Mouse (Mus musculus): ENCODE data around the gene Kcng3. TPM values are rescaled to one million over a fixed set of nuclear protein-coding genes. Genes with fewer than 3 reads are reported as not detected.

Gene Kcng3
- polyA plus RNA-seq, 1 experiment from 2014 or later = not detected

DNA sequence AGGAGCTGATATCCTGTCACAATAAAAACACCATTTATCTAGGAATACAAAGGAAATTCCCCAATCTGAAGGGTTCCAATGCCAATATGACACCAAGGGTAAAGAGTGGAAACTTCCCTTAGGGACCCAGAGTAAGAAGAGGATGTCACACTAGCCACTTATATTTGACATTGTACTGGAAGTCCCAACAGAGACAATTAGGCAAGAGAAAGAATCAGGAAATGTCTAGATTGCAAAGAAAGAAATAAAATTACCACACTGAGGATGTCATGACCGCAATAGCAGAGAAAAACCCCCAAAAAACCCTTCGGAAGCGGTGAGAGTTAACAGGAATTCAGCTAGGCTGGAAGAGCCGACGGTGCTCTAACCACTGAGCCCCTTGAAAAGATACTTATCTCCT lies 51.0 kb downstream of the Kcng3 start:
- H3K27me3 ChIP-seq (ENCODE audit: insufficient read depth, low read length) = no peaks in the 10 kb centered on the region
- no peak for ATAC-seq
- TF ChIP-seq EP300 (IDR thresholded peaks at IDR 0.05; ENCODE audit: low read depth) (no peak), CTCF (IDR thresholded peaks at IDR 0.05; ENCODE audit: low read depth) (no peak)
- H3K9ac ChIP-seq (replicated peaks) = no peak overlapping the region
- 73% methylated on average over 5 of the region's 5 CpGs for WGBS (ENCODE audit: insufficient replicate concordance)
- no peaks in the 10 kb centered on the region for H3K36me3 ChIP-seq (replicated peaks; ENCODE audit: insufficient read depth, low read length)
- no peak overlapping the region for H3K4me3 ChIP-seq (ENCODE audit: low read depth, low read length)
- no peaks in the 10 kb centered on the region for H3K4me1 ChIP-seq (ENCODE audit: insufficient read depth)
- no peak overlapping the region for H3K27ac ChIP-seq (ENCODE audit: low read depth)
- H3K4me2 ChIP-seq (ENCODE audit: low read depth, low read length) = no peak overlapping the region
- DNase-seq = no peak
- H3K9me3 ChIP-seq (ENCODE audit: low read length) = no peaks in the 10 kb centered on the region

DNA sequence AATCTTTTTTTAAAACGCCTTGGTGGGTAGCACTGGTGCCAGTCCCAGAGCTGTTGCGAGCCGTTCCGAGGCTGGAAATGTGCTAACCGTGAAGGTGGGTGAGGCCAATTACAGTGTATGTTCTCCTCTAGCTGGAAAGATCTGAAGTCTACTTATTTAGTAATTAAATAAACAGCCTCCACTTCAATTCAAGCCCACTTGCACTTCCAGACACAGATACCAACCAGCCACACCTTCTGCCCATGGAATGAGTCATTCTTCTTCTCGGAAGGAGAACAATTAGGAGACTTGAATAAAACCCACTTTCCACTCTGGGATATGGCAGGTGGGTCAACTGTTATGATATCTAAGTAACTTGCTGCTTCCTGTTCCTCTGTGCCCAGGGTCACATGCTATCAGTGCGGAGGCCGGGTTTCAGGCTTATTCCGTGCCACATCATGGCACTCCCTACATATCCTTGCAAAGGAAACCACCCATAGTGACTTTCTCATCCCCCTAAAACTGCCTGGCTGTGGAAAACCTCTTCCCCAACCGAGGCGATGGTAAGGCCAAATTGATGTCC lies 54.8 kb downstream of the Kcng3 start:
- DNase-seq (no peak), ATAC-seq (no peak)
- Histone ChIP-seq H3K9me3 (ENCODE audit: low read length) (no peaks in the 10 kb centered on the region), H3K27me3 (ENCODE audit: insufficient read depth, low read length) (no peaks in the 10 kb centered on the region), H3K36me3 (replicated peaks; ENCODE audit: insufficient read depth, low read length) (no peaks in the 10 kb centered on the region), H3K27ac (ENCODE audit: low read depth) (no peak overlapping the region), H3K9ac (replicated peaks) (no peak overlapping the region), H3K4me3 (ENCODE audit: low read depth, low read length) (no peak overlapping the region), H3K4me1 (ENCODE audit: insufficient read depth) (peaks cover 6% of the 10 kb centered on the region; the same call in 1 of the 2 replicates), H3K4me2 (ENCODE audit: low read depth, low read length) (no peak overlapping the region)
- WGBS (ENCODE audit: insufficient replicate concordance) = 70% methylated on average over 11 of the region's 11 CpGs
- TF ChIP-seq EP300 (IDR thresholded peaks at IDR 0.05; ENCODE audit: low read depth) (no peak), CTCF (IDR thresholded peaks at IDR 0.05; ENCODE audit: low read depth) (no peak)

DNA sequence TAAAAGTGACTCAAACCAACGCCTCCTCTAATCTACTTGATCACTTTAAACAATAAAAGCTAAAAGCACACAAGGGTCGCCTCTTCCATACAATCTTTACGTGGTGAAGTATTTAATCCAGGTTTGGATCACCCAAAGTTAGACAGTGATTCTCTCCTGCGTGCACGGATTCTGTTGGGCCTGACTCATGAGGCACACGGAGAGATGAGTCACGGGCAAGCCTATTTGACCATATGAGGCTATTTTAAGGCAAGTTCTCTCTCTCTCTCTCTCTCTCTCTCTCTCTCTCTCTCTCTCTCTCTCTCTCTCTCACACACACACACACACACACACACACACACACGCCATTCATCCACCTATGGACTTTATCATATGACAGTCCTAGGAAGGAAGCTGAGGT lies 57.1 kb downstream of the Kcng3 start:
- Histone ChIP-seq H3K36me3 (replicated peaks; ENCODE audit: insufficient read depth, low read length) (no peaks in the 10 kb centered on the region), H3K9me3 (ENCODE audit: low read length) (no peaks in the 10 kb centered on the region), H3K4me2 (ENCODE audit: low read depth, low read length) (no peak overlapping the region), H3K4me1 (ENCODE audit: insufficient read depth) (peaks cover 6% of the 10 kb centered on the region; the same call in 1 of the 2 replicates), H3K27me3 (ENCODE audit: insufficient read depth, low read length) (no peaks in the 10 kb centered on the region), H3K27ac (ENCODE audit: low read depth) (no peak overlapping the region), H3K9ac (replicated peaks) (no peak overlapping the region), H3K4me3 (ENCODE audit: low read depth, low read length) (no peak overlapping the region)
- ATAC-seq (no peak), DNase-seq (no peak)
- TF ChIP-seq CTCF (IDR thresholded peaks at IDR 0.05; ENCODE audit: low read depth) (no peak), EP300 (IDR thresholded peaks at IDR 0.05; ENCODE audit: low read depth) (no peak)
- WGBS (ENCODE audit: insufficient replicate concordance) = 85% methylated on average over 8 of the region's 8 CpGs

DNA sequence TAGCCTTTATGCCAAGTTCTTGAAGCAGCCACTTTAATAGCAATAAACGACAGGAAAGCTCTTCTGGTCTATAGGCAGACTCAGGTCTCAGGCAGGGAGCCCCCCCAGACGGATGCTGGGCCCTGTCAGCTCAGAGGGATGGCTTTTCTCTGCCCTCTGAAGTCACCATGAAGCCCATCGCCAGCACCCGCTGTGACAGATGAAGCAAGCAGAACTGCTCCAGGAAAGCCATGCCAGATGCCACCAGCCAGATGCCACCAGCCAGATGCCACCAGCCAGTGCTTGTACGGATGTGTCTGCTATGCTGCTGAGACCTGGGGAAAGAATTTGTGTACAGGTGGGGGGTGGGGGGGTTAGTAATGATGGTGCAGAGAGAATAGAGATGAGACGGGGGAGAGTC lies 58.6 kb downstream of the Kcng3 start:
- Histone ChIP-seq H3K36me3 (replicated peaks; ENCODE audit: insufficient read depth, low read length) (no peaks in the 10 kb centered on the region), H3K27me3 (ENCODE audit: insufficient read depth, low read length) (no peaks in the 10 kb centered on the region), H3K4me2 (ENCODE audit: low read depth, low read length) (no peak overlapping the region), H3K4me1 (ENCODE audit: insufficient read depth) (peaks cover 6% of the 10 kb centered on the region; the same call in 1 of the 2 replicates), H3K9me3 (ENCODE audit: low read length) (no peaks in the 10 kb centered on the region), H3K27ac (ENCODE audit: low read depth) (no peak overlapping the region), H3K9ac (replicated peaks) (no peak overlapping the region), H3K4me3 (ENCODE audit: low read depth, low read length) (no peak overlapping the region)
- no peak for ATAC-seq
- no peak for DNase-seq
- TF ChIP-seq EP300 (IDR thresholded peaks at IDR 0.05; ENCODE audit: low read depth) (no peak), CTCF (IDR thresholded peaks at IDR 0.05; ENCODE audit: low read depth) (no peak)
- WGBS (ENCODE audit: insufficient replicate concordance) = 78% methylated on average over 6 of the region's 6 CpGs

DNA sequence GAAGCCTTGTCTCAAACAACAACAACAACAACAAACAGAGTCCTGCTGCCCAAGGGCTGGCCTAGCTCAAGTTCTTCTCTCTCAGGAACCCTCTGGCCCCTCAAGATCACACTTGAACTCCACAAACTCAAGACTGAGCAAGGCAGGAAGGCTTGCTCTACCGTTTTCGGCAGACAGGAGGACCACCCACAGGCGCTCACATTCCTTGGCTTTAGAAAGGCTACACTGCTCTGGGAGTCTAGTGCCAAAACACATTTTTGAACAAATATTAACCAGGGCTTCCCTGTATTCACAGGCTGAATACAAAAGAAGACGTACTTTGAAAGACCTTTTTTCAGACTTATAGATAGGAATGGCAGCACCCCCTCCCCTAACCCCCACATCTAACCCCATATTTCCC lies 59.3 kb downstream of the Kcng3 start:
- peak; percentile 30; the same call in 1 of the 2 replicates for ATAC-seq
- no peak for DNase-seq
- Histone ChIP-seq H3K9me3 (ENCODE audit: low read length) (no peaks in the 10 kb centered on the region), H3K27ac (ENCODE audit: low read depth) (no peak overlapping the region), H3K4me1 (ENCODE audit: insufficient read depth) (peaks cover 6% of the 10 kb centered on the region; the same call in 1 of the 2 replicates), H3K4me3 (ENCODE audit: low read depth, low read length) (no peak overlapping the region), H3K4me2 (ENCODE audit: low read depth, low read length) (peak overlapping the region; percentile 34), H3K27me3 (ENCODE audit: insufficient read depth, low read length) (no peaks in the 10 kb centered on the region), H3K9ac (replicated peaks) (no peak overlapping the region; the same call in 1 of the 2 replicates), H3K36me3 (replicated peaks; ENCODE audit: insufficient read depth, low read length) (no peaks in the 10 kb centered on the region)
- TF ChIP-seq EP300 (IDR thresholded peaks at IDR 0.05; ENCODE audit: low read depth) = no peak
- peak; percentile 23; the same call in 1 of the 2 replicates for TF ChIP-seq CTCF (IDR thresholded peaks at IDR 0.05; ENCODE audit: low read depth)
- WGBS (ENCODE audit: insufficient replicate concordance) = 52% methylated on average over 4 of the region's 4 CpGs

DNA sequence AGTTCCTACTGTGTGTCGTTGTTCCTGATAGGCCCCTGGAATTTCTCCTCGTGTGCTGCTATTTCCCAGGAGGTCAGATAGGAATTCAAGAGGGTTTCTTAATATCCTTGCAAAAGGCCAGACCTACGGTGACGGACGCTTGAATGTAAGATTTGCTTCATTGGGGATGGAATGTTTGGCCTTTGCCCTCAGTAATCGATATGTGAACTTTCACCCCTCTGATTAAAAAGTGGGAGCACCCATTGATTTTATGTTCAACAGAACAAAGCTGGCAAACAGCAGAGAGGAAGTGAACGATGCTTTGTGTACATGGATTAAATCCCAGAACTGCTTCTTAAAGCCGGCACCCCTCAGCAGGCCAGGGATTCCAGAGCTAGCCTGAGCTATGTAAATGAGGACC lies 64.3 kb downstream of the Kcng3 start:
- DNase-seq (peak; percentile 46), ATAC-seq (peak; percentile 77)
- Histone ChIP-seq H3K4me2 (ENCODE audit: low read depth, low read length) (peak overlapping the region; percentile 55), H3K36me3 (replicated peaks; ENCODE audit: insufficient read depth, low read length) (no peaks in the 10 kb centered on the region), H3K4me1 (ENCODE audit: insufficient read depth) (peaks cover 11% of the 10 kb centered on the region; the same call in 1 of the 2 replicates), H3K4me3 (ENCODE audit: low read depth, low read length) (peak overlapping the region; percentile 15; the same call in 1 of the 2 replicates), H3K9me3 (ENCODE audit: low read length) (no peaks in the 10 kb centered on the region), H3K9ac (replicated peaks) (no peak overlapping the region), H3K27ac (ENCODE audit: low read depth) (peak overlapping the region; percentile 68), H3K27me3 (ENCODE audit: insufficient read depth, low read length) (no peaks in the 10 kb centered on the region)
- no peak for TF ChIP-seq CTCF (IDR thresholded peaks at IDR 0.05; ENCODE audit: low read depth)
- peak; percentile 40; the same call in 1 of the 2 replicates for TF ChIP-seq EP300 (IDR thresholded peaks at IDR 0.05; ENCODE audit: low read depth)
- WGBS (ENCODE audit: insufficient replicate concordance) = 58% methylated on average over 8 of the region's 8 CpGs

Measured in liver, postnatal 0 days (tissue).